Mouse (Mus musculus): ENCODE results near the gene Trim47. TPM values are rescaled to one million over a fixed set of nuclear protein-coding genes. Genes with fewer than 3 reads are reported as not detected.

The Trim47 gene
- polyA plus RNA-seq, 1 experiment from 2014 or later = 6.2 TPM

- H3K36me3 ChIP-seq (ENCODE audit: control insufficient read depth, insufficient read depth) = peaks cover 40% of the 10 kb centered on the region
- ATAC-seq (ENCODE audit: low read depth) = peak; percentile 12; the same call in 1 of the 2 replicates
- 5% methylated on average over 16 of the region's 16 CpGs for WGBS (ENCODE audit: insufficient replicate concordance)
Observed at GRCm38 (mm10) chr11:116078221-116078620, 48.8 kb downstream of the Trim47 start.

GRCm38 (mm10) chr11:116077446-116078204 lies 49.4 kb downstream of the Trim47 start, which contains the start of gene Unc13d:
Gene Unc13d (minus strand): TSS chr11:116077961.
- H3K27ac ChIP-seq (ENCODE audit: low read length) = peak within 1 kb of the TSS; percentile 97
- peak; percentile 84 for ATAC-seq (ENCODE audit: low read depth)

More at GRCm38 (mm10) chr11:116078221-116078620, 48.8 kb downstream of the Trim47 start:
- Histone ChIP-seq H3K4me2 (ENCODE audit: low read depth, low read length) (peak overlapping the region; percentile 93), H3K4me3 (ENCODE audit: low read depth, low read length) (peak overlapping the region; percentile 68), H3K27me3 (ENCODE audit: control insufficient read depth, insufficient read depth, low read depth, low read length) (no peaks in the 10 kb centered on the region), H3K9ac (ENCODE audit: low read depth, low read length) (peak overlapping the region; percentile 83), H3K4me1 (ENCODE audit: control insufficient read depth, low read depth, low read length) (peaks cover 55% of the 10 kb centered on the region), H3K9me3 (replicated peaks; ENCODE audit: control insufficient read depth, low read length) (no peaks in the 10 kb centered on the region), H3K27ac (ENCODE audit: low read length) (peak overlapping the region; percentile 97)

GRCm38 (mm10) chr11:116076836-116077235 lies 50.2 kb downstream of the Trim47 start:
- WGBS (ENCODE audit: insufficient replicate concordance) = 12% methylated on average over 7 of the region's 7 CpGs
- Histone ChIP-seq H3K4me1 (ENCODE audit: control insufficient read depth, low read depth, low read length) (peaks cover 55% of the 10 kb centered on the region), H3K4me2 (ENCODE audit: low read depth, low read length) (peak overlapping the region; percentile 93), H3K27ac (ENCODE audit: low read length) (peak overlapping the region; percentile 97), H3K9ac (ENCODE audit: low read depth, low read length) (peak overlapping the region; percentile 83), H3K4me3 (ENCODE audit: low read depth, low read length) (peak overlapping the region; percentile 68), H3K9me3 (replicated peaks; ENCODE audit: control insufficient read depth, low read length) (no peaks in the 10 kb centered on the region), H3K36me3 (ENCODE audit: control insufficient read depth, insufficient read depth) (peaks cover 30% of the 10 kb centered on the region), H3K27me3 (ENCODE audit: control insufficient read depth, insufficient read depth, low read depth, low read length) (no peaks in the 10 kb centered on the region)
- peak; percentile 49 for ATAC-seq (ENCODE audit: low read depth)

More at GRCm38 (mm10) chr11:116077446-116078204, 49.4 kb downstream of the Trim47 start, which contains the start of gene Unc13d:
- Histone ChIP-seq H3K9ac (ENCODE audit: low read depth, low read length) (peak within 1 kb of the TSS; percentile 83), H3K4me1 (ENCODE audit: control insufficient read depth, low read depth, low read length) (peaks cover 55% of the 10 kb centered on the region), H3K36me3 (ENCODE audit: control insufficient read depth, insufficient read depth) (peaks cover 37% of the 10 kb centered on the region), H3K27me3 (ENCODE audit: control insufficient read depth, insufficient read depth, low read depth, low read length) (no peaks in the 10 kb centered on the region), H3K4me2 (ENCODE audit: low read depth, low read length) (peak within 1 kb of the TSS; percentile 93), H3K9me3 (replicated peaks; ENCODE audit: control insufficient read depth, low read length) (no peaks in the 10 kb centered on the region), H3K4me3 (ENCODE audit: low read depth, low read length) (peak within 1 kb of the TSS; percentile 68)
- 7% methylated on average over 22 of the region's 22 CpGs for WGBS (ENCODE audit: insufficient replicate concordance)

GRCm38 (mm10) chr11:116076266-116076540 lies 50.8 kb downstream of the Trim47 start:
- H3K9me3 ChIP-seq (replicated peaks; ENCODE audit: control insufficient read depth, low read length) = no peaks in the 10 kb centered on the region
- peak overlapping the region; percentile 68 for H3K4me3 ChIP-seq (ENCODE audit: low read depth, low read length)
- 33% methylated on average over 7 of the region's 7 CpGs for WGBS (ENCODE audit: insufficient replicate concordance)
- H3K27me3 ChIP-seq (ENCODE audit: control insufficient read depth, insufficient read depth, low read depth, low read length) = no peaks in the 10 kb centered on the region
- ATAC-seq (ENCODE audit: low read depth) = no peak
- peaks cover 24% of the 10 kb centered on the region for H3K36me3 ChIP-seq (ENCODE audit: control insufficient read depth, insufficient read depth)
- peak overlapping the region; percentile 97 for H3K27ac ChIP-seq (ENCODE audit: low read length)
- H3K4me2 ChIP-seq (ENCODE audit: low read depth, low read length) = peak overlapping the region; percentile 93
- peak overlapping the region; percentile 83 for H3K9ac ChIP-seq (ENCODE audit: low read depth, low read length)
- H3K4me1 ChIP-seq (ENCODE audit: control insufficient read depth, low read depth, low read length) = peaks cover 53% of the 10 kb centered on the region

- H3K4me3 ChIP-seq (ENCODE audit: low read depth, low read length) = peak overlapping the region; percentile 68
- peak overlapping the region; percentile 93 for H3K4me2 ChIP-seq (ENCODE audit: low read depth, low read length)
- H3K4me1 ChIP-seq (ENCODE audit: control insufficient read depth, low read depth, low read length) = peaks cover 53% of the 10 kb centered on the region
- ATAC-seq (ENCODE audit: low read depth) = no peak
- H3K36me3 ChIP-seq (ENCODE audit: control insufficient read depth, insufficient read depth) = peaks cover 19% of the 10 kb centered on the region
- 27% methylated on average over 20 of the region's 20 CpGs for WGBS (ENCODE audit: insufficient replicate concordance)
- peak overlapping the region; percentile 97 for H3K27ac ChIP-seq (ENCODE audit: low read length)
- H3K9ac ChIP-seq (ENCODE audit: low read depth, low read length) = peak overlapping the region; percentile 83; the same call in 1 of the 2 replicates
- H3K27me3 ChIP-seq (ENCODE audit: control insufficient read depth, insufficient read depth, low read depth, low read length) = no peaks in the 10 kb centered on the region
- H3K9me3 ChIP-seq (replicated peaks; ENCODE audit: control insufficient read depth, low read length) = no peaks in the 10 kb centered on the region
Observed at GRCm38 (mm10) chr11:116075539-116076265, 51.3 kb downstream of the Trim47 start.

- H3K4me2 ChIP-seq (ENCODE audit: low read depth, low read length) = no peak overlapping the region
- peaks cover 7% of the 10 kb centered on the region for H3K36me3 ChIP-seq (ENCODE audit: control insufficient read depth, insufficient read depth)
- H3K27ac ChIP-seq (ENCODE audit: low read length) = no peak overlapping the region
- no peaks in the 10 kb centered on the region for H3K27me3 ChIP-seq (ENCODE audit: control insufficient read depth, insufficient read depth, low read depth, low read length)
- no peak overlapping the region for H3K9ac ChIP-seq (ENCODE audit: low read depth, low read length)
- WGBS (ENCODE audit: insufficient replicate concordance) = 41% methylated on average over 7 of the region's 7 CpGs
- no peak for ATAC-seq (ENCODE audit: low read depth)
- no peak overlapping the region for H3K4me3 ChIP-seq (ENCODE audit: low read depth, low read length)
- H3K4me1 ChIP-seq (ENCODE audit: control insufficient read depth, low read depth, low read length) = peaks cover 44% of the 10 kb centered on the region
- no peaks in the 10 kb centered on the region for H3K9me3 ChIP-seq (replicated peaks; ENCODE audit: control insufficient read depth, low read length)
Observed at GRCm38 (mm10) chr11:116074436-116074991, 52.5 kb downstream of the Trim47 start.

- Histone ChIP-seq H3K4me2 (ENCODE audit: low read depth, low read length) (no peak overlapping the region), H3K9ac (ENCODE audit: low read depth, low read length) (no peak overlapping the region), H3K27ac (ENCODE audit: low read length) (no peak overlapping the region), H3K4me3 (ENCODE audit: low read depth, low read length) (no peak overlapping the region), H3K9me3 (replicated peaks; ENCODE audit: control insufficient read depth, low read length) (no peaks in the 10 kb centered on the region), H3K4me1 (ENCODE audit: control insufficient read depth, low read depth, low read length) (peaks cover 25% of the 10 kb centered on the region), H3K36me3 (ENCODE audit: control insufficient read depth, insufficient read depth) (no peaks in the 10 kb centered on the region), H3K27me3 (ENCODE audit: control insufficient read depth, insufficient read depth, low read depth, low read length) (no peaks in the 10 kb centered on the region)
- no peak for ATAC-seq (ENCODE audit: low read depth)
- 71% methylated on average over 3 of the region's 3 CpGs for WGBS (ENCODE audit: insufficient replicate concordance)
Observed at GRCm38 (mm10) chr11:116072608-116073007, 54.4 kb downstream of the Trim47 start.

- peaks cover 14% of the 10 kb centered on the region for H3K4me1 ChIP-seq (ENCODE audit: control insufficient read depth, low read depth, low read length)
- no peaks in the 10 kb centered on the region for H3K27me3 ChIP-seq (ENCODE audit: control insufficient read depth, insufficient read depth, low read depth, low read length)
- no peak overlapping the region for H3K4me3 ChIP-seq (ENCODE audit: low read depth, low read length)
- no peaks in the 10 kb centered on the region for H3K9me3 ChIP-seq (replicated peaks; ENCODE audit: control insufficient read depth, low read length)
- ATAC-seq (ENCODE audit: low read depth) = no peak
- no peak overlapping the region for H3K9ac ChIP-seq (ENCODE audit: low read depth, low read length)
- H3K36me3 ChIP-seq (ENCODE audit: control insufficient read depth, insufficient read depth) = no peaks in the 10 kb centered on the region
- H3K4me2 ChIP-seq (ENCODE audit: low read depth, low read length) = no peak overlapping the region
- 37% methylated on average over 5 of the region's 5 CpGs for WGBS (ENCODE audit: insufficient replicate concordance)
- no peak overlapping the region for H3K27ac ChIP-seq (ENCODE audit: low read length)
Observed at GRCm38 (mm10) chr11:116071510-116071909, 55.5 kb downstream of the Trim47 start.
